Mouse (Mus musculus) lung, embryonic 15.5 days (tissue): ENCODE results near the gene Zfp128. TPM values are rescaled to one million over a fixed set of nuclear protein-coding genes. Genes with fewer than 3 reads are reported as not detected.
A peak's percentile ranks its signal among the peaks of the same experiment; 100 is the strongest.
"Not testable (repeated sequence)": the region's sequence is repeated elsewhere in the genome, so short reads cannot be mapped to it uniquely, and the experiment has no call there.

Source experiments
- ATAC-seq: fragments of 200-750 bp; cut with Nextera tagmentation; 2 replicates; pipeline ENCODE4 v1.8.0; 2017; ENCODE audit warnings: moderate number of reproducible peaks, borderline replicate concordance; ENCODE audit not compliant: low FRiP score, low TSS enrichment; ENCODE audit errors: extremely low read depth
- H3K27ac ChIP-seq: fragments of 300-500 bp; sonication (generic); 2 replicates; pipeline ENCODE4 v1.5.1; 2015; ENCODE audit warnings: moderate library complexity, mild to moderate bottlenecking, inconsistent platforms
- H3K27me3 ChIP-seq: fragments of 300-500 bp; sonication (generic); 2 replicates; pipeline ENCODE4 v1.6.1; 2015; ENCODE audit warnings: inconsistent platforms
- H3K36me3 ChIP-seq: fragments of 300-500 bp; sonication (generic); 2 replicates; pipeline ENCODE4 v1.6.1; 2015; ENCODE audit warnings: inconsistent platforms
- H3K4me1 ChIP-seq: fragments of 300-500 bp; sonication (generic); 2 replicates; pipeline ENCODE4 v1.6.1; 2015; ENCODE audit warnings: inconsistent platforms
- H3K4me2 ChIP-seq: fragments of 300-500 bp; sonication (generic); 2 replicates; pipeline ENCODE4 v1.6.1; 2015; ENCODE audit warnings: inconsistent platforms, mild to moderate bottlenecking, moderate library complexity
- H3K4me3 ChIP-seq: fragments of 300-500 bp; sonication (generic); 2 replicates; pipeline ENCODE4 v1.5.1; 2015; ENCODE audit warnings: mild to moderate bottlenecking, inconsistent platforms
- H3K9ac ChIP-seq: fragments of 300-500 bp; sonication (generic); 2 replicates; pipeline ENCODE4 v1.6.1; 2015; ENCODE audit warnings: inconsistent platforms
- H3K9me3 ChIP-seq: fragments of 300-500 bp; sonication (generic); 2 replicates; pipeline ENCODE4 v1.6.1; 2016; ENCODE audit warnings: inconsistent platforms
- WGBS: fragments of 180-500 bp; shearing (Covaris S2); methylation state at CpG from one replicate; pipeline ENCODE4 v1.1.7; 2015; 5-methylcytosine and 5-hydroxymethylcytosine counted together
- polyA plus RNA-seq: library from polyadenylated mRNA; unstranded; fragments of >200 nt; fragmentation: Nextera tagmentation; extraction: Ambion mirVana; gene quantifications from 2 replicates; pipeline ENCODE4 v1.2.1, GENCODE M21; 2015

The Zfp128 gene
- polyA plus RNA-seq = 4.9 and 5.2 TPM in 2 replicates

DNA sequence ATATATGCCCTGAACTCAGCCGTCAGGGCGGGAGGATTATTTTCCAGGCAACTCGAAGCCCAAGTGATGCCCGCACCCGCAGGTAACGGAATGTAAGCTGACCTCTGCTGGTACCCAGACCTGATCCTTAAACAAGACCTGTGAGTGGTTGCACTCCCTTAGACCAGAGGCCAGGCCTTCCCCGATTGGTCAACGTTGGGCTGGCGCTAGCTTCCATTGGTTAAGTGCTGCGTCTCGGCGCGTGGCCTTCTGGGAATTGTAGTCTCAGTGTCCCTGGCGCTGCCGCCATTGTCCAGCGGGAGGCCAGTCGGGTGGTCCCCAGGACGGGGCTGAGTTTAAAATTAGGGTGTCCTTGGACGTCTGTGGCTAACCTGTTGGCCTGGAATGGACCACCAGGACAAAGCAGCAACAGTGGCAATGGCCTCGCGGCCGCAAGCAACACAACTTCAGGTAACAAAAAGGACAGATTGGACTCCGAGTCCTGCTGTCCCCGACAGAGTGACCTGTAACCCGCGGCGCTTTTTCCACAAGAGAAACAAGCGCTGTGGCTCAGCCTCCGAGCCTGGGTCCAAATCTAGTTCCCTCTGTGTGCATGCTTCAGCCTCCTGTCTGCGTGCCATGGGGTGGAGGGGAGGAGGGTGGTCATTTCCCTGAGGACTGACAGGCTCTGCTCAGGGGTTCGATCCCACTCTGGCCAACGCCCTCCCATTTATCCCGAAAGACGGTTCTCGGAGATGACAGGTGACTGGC, at the start of gene Zfp128:
TSS of gene Zfp128 (plus strand) at position 267 of the 750 bp plus-strand sequence.
- 2% methylated on average over 35 of the region's 35 CpGs for WGBS
- H3K27me3 ChIP-seq = no peaks in the 10 kb centered on the region

DNA sequence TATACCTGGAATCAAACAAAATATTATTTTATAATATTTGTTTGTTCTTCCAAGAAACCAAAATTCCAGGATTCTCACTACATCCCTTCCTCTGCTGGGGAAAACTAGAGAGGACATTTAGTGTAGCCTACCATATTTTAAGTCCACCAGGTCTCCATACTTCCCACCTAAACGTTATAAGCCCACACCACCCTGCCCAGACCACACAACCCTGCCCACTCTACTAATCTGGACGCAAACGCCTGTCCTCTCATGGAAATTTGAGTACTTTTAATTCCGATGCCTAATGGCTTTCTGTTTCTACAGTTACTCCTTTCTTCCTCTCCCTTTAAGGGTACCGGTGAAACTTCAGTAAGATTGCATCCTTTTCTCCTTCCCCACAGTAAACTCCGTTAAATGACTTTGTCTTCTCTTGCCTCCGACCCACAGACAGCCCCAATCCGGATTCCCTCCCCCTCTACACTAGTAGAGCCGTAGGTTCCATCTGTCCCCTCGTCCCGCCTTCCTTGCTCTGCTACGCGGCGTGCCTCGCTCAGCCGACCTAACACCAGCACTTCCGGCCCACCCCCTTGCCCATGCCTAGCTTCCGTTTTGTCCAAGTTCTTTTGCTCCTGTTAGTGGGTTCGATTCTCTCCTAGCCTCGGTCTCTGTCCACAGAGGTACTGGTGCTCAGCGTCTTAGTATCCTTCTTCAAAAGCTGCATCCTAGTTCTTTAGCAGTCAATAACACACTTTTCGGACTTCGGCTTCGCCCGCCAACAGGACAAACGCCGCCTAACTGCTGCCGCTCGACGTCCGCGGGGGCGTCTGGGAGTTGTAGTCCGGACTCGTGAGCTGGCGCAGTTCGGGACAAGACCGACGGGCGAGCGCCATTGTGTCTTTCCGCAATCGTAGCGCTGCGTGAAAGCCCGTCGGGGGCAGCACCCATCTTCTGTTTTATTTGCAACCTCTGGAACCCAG, 46.5 kb upstream of the Zfp128 start, which contains the start of gene Zfp110:
TSS of gene Zfp110 (plus strand) at position 600 of the 959 bp plus-strand sequence.
- peak; percentile 98 for ATAC-seq
- no peaks in the 10 kb centered on the region for H3K27me3 ChIP-seq
- peak within 1 kb of the TSS; percentile 61 for H3K4me3 ChIP-seq
- peaks cover 34% of the 10 kb centered on the region for H3K36me3 ChIP-seq
- peak within 1 kb of the TSS; percentile 74 for H3K27ac ChIP-seq
- peaks cover 20% of the 10 kb centered on the region; the same call in 1 of the 2 replicates for H3K9me3 ChIP-seq
- H3K4me2 ChIP-seq = peak within 1 kb of the TSS; percentile 69
- no peaks in the 10 kb centered on the region for H3K4me1 ChIP-seq
- WGBS = 2% methylated on average over 47 of the region's 47 CpGs
- peak within 1 kb of the TSS; percentile 62 for H3K9ac ChIP-seq

More for the DNA sequence above, at the start of gene Zfp128:
- Histone ChIP-seq H3K27ac (no peak within 1 kb of the TSS), H3K36me3 (peaks cover 18% of the 10 kb centered on the region), H3K9me3 (no peaks in the 10 kb centered on the region), H3K9ac (peak within 1 kb of the TSS; percentile 65), H3K4me2 (peak within 1 kb of the TSS; percentile 70), H3K4me3 (peak within 1 kb of the TSS; percentile 65), H3K4me1 (peaks cover 9% of the 10 kb centered on the region; the same call in 1 of the 2 replicates)
- ATAC-seq = peak; percentile 100

DNA sequence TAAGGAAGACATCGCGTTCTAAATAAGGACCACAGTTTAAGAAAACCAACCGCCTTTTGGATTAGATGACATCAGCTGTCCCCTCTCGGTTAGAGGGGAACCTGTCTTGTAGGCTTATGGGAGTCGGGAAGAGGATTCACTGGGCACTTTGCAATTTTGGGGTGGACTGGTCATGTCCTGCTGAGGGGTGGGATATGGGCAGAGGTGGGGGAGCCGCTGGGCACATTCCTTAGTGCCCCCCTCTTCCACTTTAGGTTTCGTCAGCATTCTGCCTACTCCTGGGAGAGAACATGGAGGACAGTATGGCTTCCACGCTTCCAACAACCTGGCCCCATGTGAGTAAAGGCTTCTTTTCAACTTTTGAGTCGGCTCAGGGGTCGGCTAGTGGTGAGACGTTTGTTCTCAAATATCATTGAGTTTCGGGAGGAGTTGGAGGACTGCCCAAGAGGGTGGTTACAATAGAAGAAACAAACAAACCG, 45.7 kb upstream of the Zfp128 start:
- H3K4me3 ChIP-seq = peak overlapping the region; percentile 61
- no peaks in the 10 kb centered on the region for H3K27me3 ChIP-seq
- peak; percentile 43 for ATAC-seq
- WGBS = 21% methylated on average over 13 of the region's 13 CpGs
- peak overlapping the region; percentile 74 for H3K27ac ChIP-seq
- no peaks in the 10 kb centered on the region for H3K4me1 ChIP-seq
- peaks cover 41% of the 10 kb centered on the region for H3K36me3 ChIP-seq
- peaks cover 26% of the 10 kb centered on the region; the same call in 1 of the 2 replicates for H3K9me3 ChIP-seq
- H3K9ac ChIP-seq = peak overlapping the region; percentile 62
- peak overlapping the region; percentile 69 for H3K4me2 ChIP-seq

DNA sequence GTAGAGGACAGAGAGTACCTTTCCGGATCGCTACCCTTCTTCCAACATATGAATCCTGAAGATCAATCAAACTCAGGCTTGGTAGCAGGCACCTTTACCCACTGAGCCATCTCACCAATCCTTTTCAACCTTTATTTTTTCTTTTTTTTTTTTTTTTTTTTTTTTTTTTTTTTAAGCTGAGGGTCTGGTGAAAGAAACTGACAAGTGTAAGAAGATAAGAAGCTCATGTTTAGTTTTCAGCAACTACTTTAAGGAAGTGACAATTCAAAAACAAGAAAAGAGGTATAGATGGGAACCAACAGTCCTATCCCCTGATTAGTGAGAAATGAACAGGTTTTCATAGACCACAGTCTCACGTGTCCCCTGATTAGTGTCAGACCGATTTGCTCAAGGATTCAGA, 45.2 kb upstream of the Zfp128 start:
- WGBS = 94% methylated on average over 4 of the region's 4 CpGs
- no peak overlapping the region for H3K27ac ChIP-seq

DNA sequence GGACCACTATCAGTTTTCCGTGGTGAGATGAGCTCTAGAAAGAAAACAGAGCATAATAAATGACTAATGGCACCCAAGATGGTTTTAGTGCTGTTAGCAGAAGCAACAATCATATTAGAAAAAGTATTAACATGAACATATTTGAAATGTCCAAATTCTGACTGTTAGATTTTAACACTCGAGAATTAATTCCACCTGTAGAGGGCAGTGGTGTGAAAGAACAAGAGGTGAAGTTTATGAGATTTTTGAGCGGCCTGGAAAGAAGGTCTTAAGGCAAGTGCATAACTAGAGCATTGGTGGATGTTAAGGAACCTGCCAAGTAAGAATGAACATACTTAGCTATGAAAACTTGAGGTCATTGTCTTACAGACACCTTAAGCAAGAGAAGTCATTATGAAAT, 6.7 kb upstream of the Zfp128 start:
- Histone ChIP-seq H3K4me2 (no peak overlapping the region), H3K4me1 (no peaks in the 10 kb centered on the region), H3K4me3 (no peak overlapping the region), H3K9ac (no peak overlapping the region), H3K27ac (no peak overlapping the region), H3K9me3 (no peaks in the 10 kb centered on the region), H3K36me3 (no peaks in the 10 kb centered on the region), H3K27me3 (no peaks in the 10 kb centered on the region)
- no peak for ATAC-seq
- 16% methylated on average over 3 of the region's 3 CpGs for WGBS

More for the DNA sequence above, 45.2 kb upstream of the Zfp128 start:
- no peak for ATAC-seq
- H3K9me3 ChIP-seq = peaks cover 31% of the 10 kb centered on the region; the same call in 1 of the 2 replicates
- H3K27me3 ChIP-seq = no peaks in the 10 kb centered on the region
- H3K36me3 ChIP-seq = peaks cover 46% of the 10 kb centered on the region
- H3K9ac ChIP-seq = no peak overlapping the region
- peak overlapping the region; percentile 61 for H3K4me3 ChIP-seq
- H3K4me2 ChIP-seq = peak overlapping the region; percentile 69
- no peaks in the 10 kb centered on the region for H3K4me1 ChIP-seq

DNA sequence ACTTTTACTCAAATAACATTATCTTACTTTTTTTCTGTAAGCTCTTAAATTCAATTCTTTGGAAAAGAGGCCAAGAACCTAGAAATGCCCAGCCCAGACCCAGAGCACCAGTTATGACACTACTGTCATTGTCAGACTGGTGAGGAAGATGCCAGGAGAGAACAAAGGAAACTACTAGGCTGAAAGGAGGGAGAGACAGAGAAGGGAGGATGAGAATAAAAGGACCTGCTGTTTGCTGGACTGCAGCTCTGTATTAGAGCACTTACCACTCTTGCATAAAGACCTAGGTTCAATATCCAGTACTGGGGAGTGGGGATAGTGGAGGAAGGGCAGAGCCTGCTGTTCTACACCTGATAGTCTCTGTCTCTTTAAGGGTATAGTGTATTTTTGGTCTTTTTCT, 941 bp upstream of the Zfp128 start:
- no peak for ATAC-seq
- Histone ChIP-seq H3K9me3 (no peaks in the 10 kb centered on the region), H3K36me3 (peaks cover 7% of the 10 kb centered on the region), H3K27ac (no peak overlapping the region), H3K4me3 (no peak overlapping the region), H3K4me1 (peaks cover 9% of the 10 kb centered on the region; the same call in 1 of the 2 replicates), H3K4me2 (no peak overlapping the region), H3K9ac (no peak overlapping the region), H3K27me3 (no peaks in the 10 kb centered on the region)

DNA sequence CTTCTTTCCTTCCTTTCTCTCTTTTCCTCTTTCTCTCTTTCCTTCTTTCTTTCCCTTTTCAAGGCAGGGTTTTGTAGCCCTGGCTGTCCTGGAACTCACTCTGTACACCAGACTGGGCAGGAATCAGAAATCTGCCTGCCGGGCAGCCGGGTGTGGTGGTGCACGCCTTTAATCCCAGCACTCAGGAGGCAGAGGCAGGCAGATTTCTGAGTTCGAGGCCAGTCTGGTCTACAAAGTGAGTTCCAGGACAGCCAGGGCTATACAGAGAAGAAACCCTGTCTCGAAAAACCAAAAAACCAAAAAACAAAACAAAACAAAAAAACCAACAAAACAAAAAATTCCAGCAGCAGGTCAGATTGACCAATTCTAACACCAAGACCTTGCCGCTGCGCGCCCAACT, 480 bp upstream of the Zfp128 start:
- not testable (repeated sequence) for H3K4me1 ChIP-seq, H3K27ac ChIP-seq, H3K27me3 ChIP-seq, H3K9me3 ChIP-seq
- H3K4me2 ChIP-seq = peak overlapping the region; percentile 70
- peaks cover 12% of the 10 kb centered on the region for H3K36me3 ChIP-seq
- ATAC-seq = 0 out of 2 replicates have a peak, but pooled peaks have one; percentile 4
- 42% methylated on average over 8 of the region's 8 CpGs for WGBS
- peak overlapping the region; percentile 65 for H3K4me3 ChIP-seq
- H3K9ac ChIP-seq = 0 out of 2 replicates have a peak overlapping the region, but pooled peaks have one; percentile 30

DNA sequence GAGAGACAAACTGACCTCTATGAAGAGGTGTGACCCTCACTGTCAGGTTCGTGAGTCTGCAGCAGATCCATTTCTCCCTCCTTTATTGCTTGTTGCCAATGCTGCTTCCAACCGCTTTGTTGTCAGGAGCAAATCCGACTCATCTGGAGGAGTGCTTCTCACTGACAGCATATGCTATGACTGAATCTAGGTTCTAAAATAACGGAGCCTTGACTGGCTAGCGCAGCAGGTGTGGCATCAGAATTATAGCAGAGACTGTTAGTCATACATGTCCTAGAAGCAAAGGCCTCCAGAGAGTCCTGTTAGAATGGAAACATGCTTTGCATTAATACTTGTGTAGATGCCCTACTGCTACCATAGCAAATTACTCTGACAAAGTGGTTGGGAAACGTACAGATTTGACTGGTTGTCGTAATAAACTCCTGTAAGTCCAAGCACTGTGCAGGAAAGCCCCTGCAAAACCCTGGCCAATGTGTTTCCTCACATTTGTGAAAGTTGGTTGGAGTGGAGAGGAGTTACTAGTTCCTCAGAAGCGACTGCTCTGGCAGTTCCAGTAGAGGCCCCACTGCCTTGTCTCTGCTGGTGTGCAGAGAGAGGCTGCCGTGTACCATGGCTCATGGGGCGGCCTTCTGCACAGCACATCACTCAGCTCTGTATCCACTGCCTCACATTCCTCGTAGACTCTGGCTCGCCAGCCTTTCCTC, 5.7 kb downstream of the Zfp128 start:
- 90% methylated on average over 12 of the region's 12 CpGs for WGBS
- Histone ChIP-seq H3K9ac (no peak overlapping the region), H3K4me3 (no peak overlapping the region), H3K4me2 (no peak overlapping the region), H3K4me1 (peaks cover 4% of the 10 kb centered on the region; the same call in 1 of the 2 replicates), H3K9me3 (no peaks in the 10 kb centered on the region), H3K27ac (no peak overlapping the region), H3K27me3 (no peaks in the 10 kb centered on the region), H3K36me3 (peaks cover 61% of the 10 kb centered on the region)
- no peak for ATAC-seq

DNA sequence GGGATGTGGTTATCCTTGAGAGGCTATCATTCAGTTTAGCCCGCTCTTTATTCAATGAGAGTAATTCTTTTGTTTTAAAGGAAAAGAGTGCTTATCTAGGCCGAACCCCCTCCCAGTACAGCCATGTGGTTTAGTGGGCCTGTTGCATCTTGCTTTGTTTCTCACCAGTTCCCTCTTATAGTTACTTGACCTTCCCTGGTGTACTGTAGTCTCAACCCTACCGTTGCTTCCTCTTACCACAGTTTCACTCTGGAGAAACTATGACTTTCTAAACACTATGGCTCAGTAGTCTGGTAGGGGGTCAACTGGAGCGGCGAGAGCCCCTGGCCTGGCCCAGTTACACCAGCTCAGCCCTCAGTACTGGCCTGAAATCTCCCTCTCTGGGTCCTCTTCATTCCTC, 6.6 kb downstream of the Zfp128 start:
- Histone ChIP-seq H3K4me3 (no peak overlapping the region), H3K27me3 (no peaks in the 10 kb centered on the region), H3K4me1 (no peaks in the 10 kb centered on the region), H3K4me2 (no peak overlapping the region), H3K27ac (no peak overlapping the region), H3K9me3 (no peaks in the 10 kb centered on the region), H3K36me3 (peaks cover 67% of the 10 kb centered on the region), H3K9ac (no peak overlapping the region)
- 93% methylated on average over 5 of the region's 5 CpGs for WGBS
- ATAC-seq = no peak

DNA sequence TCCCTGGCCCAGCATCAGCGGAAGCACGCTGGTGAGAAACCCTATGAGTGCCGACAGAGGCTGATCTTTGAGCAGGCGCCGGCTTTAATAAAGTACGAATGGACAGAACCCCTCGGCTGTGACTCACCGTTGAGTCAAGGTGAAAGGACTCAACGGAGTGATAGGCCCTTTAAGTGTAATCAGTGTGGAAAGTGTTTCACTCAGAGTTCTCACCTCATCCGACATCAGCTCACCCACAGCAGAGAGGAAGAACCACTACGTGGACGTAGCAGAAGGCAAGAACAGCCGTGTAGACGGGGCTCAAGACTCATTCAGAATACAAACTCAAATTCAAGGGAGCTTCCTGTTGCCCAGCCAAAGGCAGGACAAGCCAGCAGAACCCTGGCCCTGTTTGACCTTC, 10.0 kb downstream of the Zfp128 start:
- no peaks in the 10 kb centered on the region for H3K4me1 ChIP-seq
- no peaks in the 10 kb centered on the region for H3K27me3 ChIP-seq
- 93% methylated on average over 14 of the region's 14 CpGs for WGBS
- H3K9me3 ChIP-seq = no peaks in the 10 kb centered on the region
- H3K27ac ChIP-seq = no peak overlapping the region
- peaks cover 51% of the 10 kb centered on the region for H3K36me3 ChIP-seq
- ATAC-seq = no peak
- no peak overlapping the region for H3K4me3 ChIP-seq
- no peak overlapping the region for H3K4me2 ChIP-seq
- H3K9ac ChIP-seq = no peak overlapping the region

DNA sequence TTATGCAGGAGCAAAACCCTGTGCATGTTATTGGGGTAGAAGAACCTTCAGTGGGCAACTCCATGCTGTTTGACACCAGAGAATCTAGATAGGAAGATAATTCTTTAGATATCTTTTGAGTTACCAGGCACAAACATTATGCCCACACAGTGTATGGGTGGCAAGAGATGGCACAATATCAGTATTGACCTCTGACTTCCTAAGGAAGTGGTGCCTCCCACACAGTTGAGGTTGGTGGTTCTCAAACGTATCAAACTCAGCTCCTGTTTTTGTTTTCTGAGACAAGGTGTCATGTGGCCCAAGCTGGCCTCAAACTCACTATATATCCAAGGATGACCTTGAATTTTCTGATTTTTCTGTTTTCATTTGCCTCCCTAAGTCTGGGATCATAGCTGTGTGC, 10.4 kb downstream of the Zfp128 start:
- no peak for ATAC-seq
- Histone ChIP-seq H3K36me3 (peaks cover 47% of the 10 kb centered on the region), H3K4me3 (no peak overlapping the region), H3K27me3 (no peaks in the 10 kb centered on the region), H3K4me1 (no peaks in the 10 kb centered on the region), H3K9ac (no peak overlapping the region), H3K4me2 (no peak overlapping the region), H3K27ac (no peak overlapping the region), H3K9me3 (no peaks in the 10 kb centered on the region)
- 77% methylated on average over 1 of the region's 1 CpGs for WGBS
